Mouse (Mus musculus) liver, postnatal 0 days (tissue): ENCODE data around the gene Hdac10. TPM values are rescaled to one million over a fixed set of nuclear protein-coding genes. Genes with fewer than 3 reads are reported as not detected.

Experiments used
- ATAC-seq: fragments of 200-750 bp; cut with Nextera tagmentation; 2 replicates; pipeline ENCODE4 v1.8.0; 2017; ENCODE audit warnings: mild to moderate bottlenecking, moderate library complexity
- DNase-seq: peaks from one replicate; pipeline ENCODE4 v3.0.0-alpha.2; 2016
- H3K27ac ChIP-seq: fragments of 300-500 bp; sonication (generic); 2 replicates; pipeline ENCODE4 v1.5.1; 2014; ENCODE audit warnings: antibody characterized with exemption, moderate library complexity, mild to moderate bottlenecking, low read depth
- H3K27me3 ChIP-seq: fragments of 300-500 bp; sonication (generic); 2 replicates; pipeline ENCODE4 v1.6.1; 2014; ENCODE audit warnings: low read length, control low read depth, mixed read lengths; ENCODE audit not compliant: insufficient read depth
- H3K36me3 ChIP-seq: fragments of 300-500 bp; sonication (generic); replicated peaks from 2 replicates; pipeline ENCODE4 v1.6.1; 2014; ENCODE audit warnings: mild to moderate bottlenecking, control low read depth, low read length, moderate library complexity, mixed read lengths; ENCODE audit not compliant: insufficient read depth
- H3K4me1 ChIP-seq: fragments of 300-500 bp; sonication (generic); 2 replicates; pipeline ENCODE4 v1.6.1; 2014; ENCODE audit warnings: antibody characterized with exemption, mild to moderate bottlenecking, control low read depth; ENCODE audit not compliant: insufficient read depth
- H3K4me2 ChIP-seq: fragments of 300-500 bp; sonication (generic); 2 replicates; pipeline ENCODE4 v1.6.1; 2014; ENCODE audit warnings: low read depth, mild to moderate bottlenecking, low read length, moderate library complexity, mixed read lengths
- H3K4me3 ChIP-seq: fragments of 300-500 bp; sonication (generic); 2 replicates; pipeline ENCODE4 v1.5.1; 2014; ENCODE audit warnings: low read depth, low read length
- H3K9ac ChIP-seq: fragments of 300-500 bp; sonication (generic); replicated peaks from 2 replicates; pipeline ENCODE4 v1.6.1; 2014; ENCODE audit warnings: mild to moderate bottlenecking, moderate library complexity
- H3K9me3 ChIP-seq: fragments of 300-500 bp; sonication (generic); 2 replicates; pipeline ENCODE4 v1.6.1; 2016; ENCODE audit warnings: mild to moderate bottlenecking, control low read depth, low read length, mixed read lengths
- CTCF ChIP-seq: sonication (generic); IDR thresholded peaks from 2 replicates; pipeline ENCODE4 v1.5.1; 2016; ENCODE audit warnings: antibody characterized with exemption, low read depth
- EP300 ChIP-seq: IDR thresholded peaks from 2 replicates; pipeline ENCODE4 v1.6.1; 2016; ENCODE audit warnings: antibody characterized with exemption, low read depth, mild to moderate bottlenecking
- WGBS: fragments of 180-500 bp; shearing (Covaris S2); extraction: QIAGEN DNeasy Blood & Tissue Kit; methylation state at CpG from one replicate; pipeline ENCODE4 v1.1.7; 2014; ENCODE audit not compliant: insufficient replicate concordance; 5-methylcytosine and 5-hydroxymethylcytosine counted together
- polyA plus RNA-seq: library from polyadenylated mRNA; unstranded; fragments of >200 nt; fragmentation: Nextera tagmentation; extraction: Ambion mirVana; gene quantifications from 2 replicates; pipeline ENCODE4 v1.2.1, GENCODE M21; 2015

The Hdac10 gene
- polyA plus RNA-seq, 1 experiment from 2014 or later: 6.3 TPM

GRCm38 (mm10) chr15:89131316-89131715 lies 2.8 kb upstream of the Hdac10 start:
- Histone ChIP-seq H3K36me3 (no peaks in the 10 kb centered on the region), H3K27me3 (0 out of 2 replicates have a peak, but pooled peaks cover 4% of the 10 kb centered on the region), H3K4me2 (peak overlapping the region; percentile 18; the same call in 1 of the 2 replicates), H3K27ac (peak overlapping the region; percentile 16; the same call in 1 of the 2 replicates), H3K9ac (no peak overlapping the region), H3K4me1 (peaks cover 18% of the 10 kb centered on the region), H3K9me3 (no peaks in the 10 kb centered on the region), H3K4me3 (no peak overlapping the region)
- ATAC-seq: no peak
- WGBS: 38% methylated on average over 3 of the region's 3 CpGs
- no peak for TF ChIP-seq CTCF
- peak; percentile 68 for DNase-seq

- TF ChIP-seq EP300 (no peak), CTCF (no peak)
- ATAC-seq: no peak
Measured at GRCm38 (mm10) chr15:89130245-89130644, 1.7 kb upstream of the Hdac10 start.

GRCm38 (mm10) chr15:89127364-89127940 lies 1.0 kb downstream of the Hdac10 start:
- WGBS: 67% methylated on average over 8 of the region's 8 CpGs
- peak overlapping the region; percentile 81 for H3K4me2 ChIP-seq
- no peak overlapping the region for H3K4me3 ChIP-seq
- TF ChIP-seq CTCF (no peak), EP300 (no peak)
- peak overlapping the region; percentile 55 for H3K9ac ChIP-seq
- peaks cover 24% of the 10 kb centered on the region for H3K4me1 ChIP-seq
- H3K9me3 ChIP-seq: no peaks in the 10 kb centered on the region
- H3K27me3 ChIP-seq: no peaks in the 10 kb centered on the region
- DNase-seq (no peak), ATAC-seq (no peak)
- no peaks in the 10 kb centered on the region for H3K36me3 ChIP-seq
- no peak overlapping the region for H3K27ac ChIP-seq

More at GRCm38 (mm10) chr15:89130245-89130644, 1.7 kb upstream of the Hdac10 start:
- no peak overlapping the region for H3K4me3 ChIP-seq
- H3K27me3 ChIP-seq: 0 out of 2 replicates have a peak, but pooled peaks cover 2% of the 10 kb centered on the region
- no peak overlapping the region for H3K4me2 ChIP-seq
- DNase-seq: no peak
- no peak overlapping the region for H3K27ac ChIP-seq
- no peak overlapping the region for H3K9ac ChIP-seq
- peaks cover 18% of the 10 kb centered on the region for H3K4me1 ChIP-seq
- no peaks in the 10 kb centered on the region for H3K36me3 ChIP-seq
- H3K9me3 ChIP-seq: no peaks in the 10 kb centered on the region

GRCm38 (mm10) chr15:89126622-89127021 lies 1.9 kb downstream of the Hdac10 start:
- TF ChIP-seq CTCF (no peak), EP300 (no peak)

GRCm38 (mm10) chr15:89125351-89125750 lies 3.1 kb downstream of the Hdac10 start:
- no peaks in the 10 kb centered on the region for H3K27me3 ChIP-seq
- DNase-seq (no peak), ATAC-seq (no peak)
- H3K27ac ChIP-seq: no peak overlapping the region
- H3K36me3 ChIP-seq: no peaks in the 10 kb centered on the region; the same call in 1 of the 2 replicates
- H3K9ac ChIP-seq: no peak overlapping the region
- H3K4me2 ChIP-seq: no peak overlapping the region
- 92% methylated on average over 9 of the region's 9 CpGs for WGBS
- TF ChIP-seq CTCF (no peak), EP300 (no peak)
- H3K9me3 ChIP-seq: no peaks in the 10 kb centered on the region
- H3K4me1 ChIP-seq: peaks cover 31% of the 10 kb centered on the region
- no peak overlapping the region for H3K4me3 ChIP-seq

More at GRCm38 (mm10) chr15:89126622-89127021, 1.9 kb downstream of the Hdac10 start:
- H3K4me3 ChIP-seq: no peak overlapping the region
- WGBS: 82% methylated on average over 8 of the region's 8 CpGs
- DNase-seq: no peak
- no peaks in the 10 kb centered on the region for H3K27me3 ChIP-seq
- no peak overlapping the region for H3K9ac ChIP-seq
- no peak overlapping the region for H3K27ac ChIP-seq
- H3K4me1 ChIP-seq: peaks cover 26% of the 10 kb centered on the region
- no peak overlapping the region for H3K4me2 ChIP-seq
- no peaks in the 10 kb centered on the region for H3K36me3 ChIP-seq
- ATAC-seq: no peak
- H3K9me3 ChIP-seq: no peaks in the 10 kb centered on the region

GRCm38 (mm10) chr15:89124312-89124711 lies 4.2 kb downstream of the Hdac10 start:
- H3K4me1 ChIP-seq: peaks cover 35% of the 10 kb centered on the region
- H3K4me2 ChIP-seq: no peak overlapping the region
- DNase-seq (no peak), ATAC-seq (no peak)
- no peak overlapping the region for H3K9ac ChIP-seq
- no peaks in the 10 kb centered on the region for H3K9me3 ChIP-seq
- no peaks in the 10 kb centered on the region; the same call in 1 of the 2 replicates for H3K36me3 ChIP-seq
- 79% methylated on average over 3 of the region's 3 CpGs for WGBS
- H3K27ac ChIP-seq: no peak overlapping the region
- H3K4me3 ChIP-seq: no peak overlapping the region
- no peaks in the 10 kb centered on the region for H3K27me3 ChIP-seq
- TF ChIP-seq CTCF (no peak), EP300 (no peak)
